Mouse (Mus musculus): ENCODE results near the gene Dxo.
"Not testable (repeated sequence)": the region's sequence is repeated elsewhere in the genome, so short reads cannot be mapped to it uniquely, and the experiment has no call there.

The Dxo gene

GRCm38 (mm10) chr17:34814818-34815370, 21.9 kb upstream of the Dxo start:
- in situ Hi-C loops (cut with MboI; ENCODE audit: low sequenced_read_pairs) = loop anchor here (5.0 kb wide), 1 partner anchor 83 kb away; no protein-coding TSS in a partner anchor

GRCm38 (mm10) chr17:34830776-34831175, 6.0 kb upstream of the Dxo start:
- in situ Hi-C loops (cut with MboI; ENCODE audit: low sequenced_read_pairs) = not testable (repeated sequence)

- in situ Hi-C loops (cut with MboI; ENCODE audit: low sequenced_read_pairs) = no loop called here
Observed at GRCm38 (mm10) chr17:34836155-34836855, 514 bp upstream of the Dxo start.

- in situ Hi-C loops (cut with MboI; ENCODE audit: low sequenced_read_pairs) = no loop called here
Observed at GRCm38 (mm10) chr17:34837464-34838324, 875 bp downstream of the Dxo start.

- in situ Hi-C loops (cut with MboI; ENCODE audit: low sequenced_read_pairs) = no loop called here
Observed at GRCm38 (mm10) chr17:34838785-34839184, 2.0 kb downstream of the Dxo start.

- in situ Hi-C loops (cut with MboI; ENCODE audit: low sequenced_read_pairs) = no loop called here
Observed at GRCm38 (mm10) chr17:34840736-34841307, 4.0 kb downstream of the Dxo start.

- in situ Hi-C loops (cut with MboI; ENCODE audit: low sequenced_read_pairs) = no loop called here
Observed at GRCm38 (mm10) chr17:34844884-34845283, 8.1 kb downstream of the Dxo start.

- in situ Hi-C loops (cut with MboI; ENCODE audit: low sequenced_read_pairs) = no loop called here
Observed at GRCm38 (mm10) chr17:34847192-34847591, 10.4 kb downstream of the Dxo start.

GRCm38 (mm10) chr17:34847615-34848014, 10.8 kb downstream of the Dxo start:
- in situ Hi-C loops (cut with MboI; ENCODE audit: low sequenced_read_pairs) = no loop called here

GRCm38 (mm10) chr17:34849722-34850516, 13.1 kb downstream of the Dxo start, which contains the start of the genes Skiv2l and Nelfe:
TSS of gene Skiv2l (minus strand) at chr17:34850210.
TSS of gene Nelfe (plus strand) at chr17:34850391.
- in situ Hi-C loops (cut with MboI; ENCODE audit: low sequenced_read_pairs) = no loop called here

- in situ Hi-C loops (cut with MboI; ENCODE audit: low sequenced_read_pairs) = no loop called here
Observed at GRCm38 (mm10) chr17:34850517-34851125, 13.8 kb downstream of the Dxo start.

- in situ Hi-C loops (cut with MboI; ENCODE audit: low sequenced_read_pairs) = no loop called here
Observed at GRCm38 (mm10) chr17:34853511-34853910, 16.7 kb downstream of the Dxo start.

GRCm38 (mm10) chr17:34854761-34855160, 17.9 kb downstream of the Dxo start:
- in situ Hi-C loops (cut with MboI; ENCODE audit: low sequenced_read_pairs) = loop anchor here (5.0 kb wide), 1 partner anchor 93 kb away; no protein-coding TSS in a partner anchor

GRCm38 (mm10) chr17:34855825-34856224, 19.0 kb downstream of the Dxo start:
- in situ Hi-C loops (cut with MboI; ENCODE audit: low sequenced_read_pairs) = loop anchor here (5.0 kb wide), 1 partner anchor 91 kb away; no protein-coding TSS in a partner anchor

GRCm38 (mm10) chr17:34858670-34859069, 21.9 kb downstream of the Dxo start:
- in situ Hi-C loops (cut with MboI; ENCODE audit: low sequenced_read_pairs) = loop anchor here (5.0 kb wide), 1 partner anchor 89 kb away; no protein-coding TSS in a partner anchor

- in situ Hi-C loops (cut with MboI; ENCODE audit: low sequenced_read_pairs) = no loop called here
Observed at GRCm38 (mm10) chr17:34860514-34860913, 23.7 kb downstream of the Dxo start.

- in situ Hi-C loops (cut with MboI; ENCODE audit: low sequenced_read_pairs) = no loop called here
Observed at GRCm38 (mm10) chr17:34861704-34862415, 25.0 kb downstream of the Dxo start.

- in situ Hi-C loops (cut with MboI; ENCODE audit: low sequenced_read_pairs) = no loop called here
Observed at GRCm38 (mm10) chr17:34862416-34863081, 25.7 kb downstream of the Dxo start, which contains the start of gene Cfb. TSS of gene Cfb (minus strand) at chr17:34862518.

Measured in CH12F3 (cell line).